Mouse (Mus musculus) liver, embryonic 14.5 days (tissue): ENCODE results near the gene Efemp2.

Experiments
- CTCF ChIP-seq: IDR thresholded peaks from 2 replicates; pipeline ENCODE4 v1.5.1; 2016; ENCODE audit warnings: antibody characterized with exemption, low read depth, control low read depth
- EP300 ChIP-seq: IDR thresholded peaks from 2 replicates; pipeline ENCODE4 v1.6.1; 2016; ENCODE audit warnings: antibody characterized with exemption, low read depth

DNA sequence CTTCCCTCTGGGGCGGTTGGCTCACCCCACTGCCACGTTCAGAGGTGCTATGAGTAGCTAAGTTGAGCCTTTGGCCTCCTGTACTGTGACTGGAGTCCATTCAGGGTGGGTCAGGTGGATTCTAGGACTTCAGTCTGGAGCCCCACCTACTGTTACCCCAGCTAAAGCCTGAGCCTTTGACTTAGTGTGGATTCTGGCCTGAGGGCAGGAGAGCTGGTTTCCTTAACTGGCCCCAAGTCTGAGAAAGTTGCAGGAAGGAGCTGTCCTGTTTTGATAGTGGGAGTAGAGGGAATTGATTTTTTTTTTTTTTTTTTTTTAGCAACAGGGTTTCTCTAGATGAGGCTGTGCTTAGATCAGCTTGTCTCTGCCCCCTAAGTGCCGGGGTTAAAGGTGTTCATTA is 20.6 kb downstream of the Efemp2 start:
- no peak for TF ChIP-seq CTCF
- TF ChIP-seq EP300, result no peak
